Mouse (Mus musculus) limb, embryonic 12.5 days (tissue): ENCODE data around the gene Tuft1. TPM values are rescaled to one million over a fixed set of nuclear protein-coding genes. Genes with fewer than 3 reads are reported as not detected.
A peak's percentile ranks its signal among the peaks of the same experiment; 100 is the strongest.
"Not testable (repeated sequence)": the region's sequence is repeated elsewhere in the genome, so short reads cannot be mapped to it uniquely, and the experiment has no call there.

ENCODE experiments used
- ATAC-seq: fragments of 200-750 bp; cut with Nextera tagmentation; 2 replicates; pipeline ENCODE4 v1.8.0; 2017; ENCODE audit warnings: low read depth, moderate TSS enrichment; ENCODE audit not compliant: insufficient number of reproducible peaks, insufficient read depth, low FRiP score, low TSS enrichment
- H3K27ac ChIP-seq: fragments of 300-500 bp; sonication (generic); 2 replicates; pipeline ENCODE4 v1.5.1; 2016; ENCODE audit warnings: mild to moderate bottlenecking, moderate library complexity
- H3K27me3 ChIP-seq: fragments of 300-500 bp; sonication (generic); 2 replicates; pipeline ENCODE4 v1.6.1; 2016; ENCODE audit warnings: mild to moderate bottlenecking, moderate library complexity
- H3K36me3 ChIP-seq: fragments of 300-500 bp; sonication (generic); 2 replicates; pipeline ENCODE4 v1.6.1; 2016; ENCODE audit warnings: mild to moderate bottlenecking, moderate library complexity
- H3K4me1 ChIP-seq: fragments of 300-500 bp; sonication (generic); replicated peaks from 2 replicates; pipeline ENCODE4 v1.6.1; 2016
- H3K4me2 ChIP-seq: fragments of 300-500 bp; sonication (generic); 2 replicates; pipeline ENCODE4 v1.6.1; 2016; ENCODE audit warnings: mild to moderate bottlenecking, moderate library complexity
- H3K4me3 ChIP-seq: fragments of 300-500 bp; sonication (generic); replicated peaks from 2 replicates; pipeline ENCODE4 v1.5.1; 2016; ENCODE audit warnings: mild to moderate bottlenecking
- H3K9ac ChIP-seq: fragments of 300-500 bp; sonication (generic); replicated peaks from 2 replicates; pipeline ENCODE4 v1.6.1; 2016; ENCODE audit warnings: mild to moderate bottlenecking, moderate library complexity
- H3K9me3 ChIP-seq: fragments of 300-500 bp; sonication (generic); 2 replicates; pipeline ENCODE4 v1.6.1; 2016; ENCODE audit warnings: mild to moderate bottlenecking, moderate library complexity
- WGBS: fragments of 180-500 bp; shearing (Covaris S2); methylation state at CpG from one replicate; pipeline ENCODE4 v1.1.7; 2016; 5-methylcytosine and 5-hydroxymethylcytosine counted together
- polyA plus RNA-seq: library from polyadenylated mRNA; unstranded; fragments of >200 nt; fragmentation: Nextera tagmentation; extraction: Ambion mirVana; gene quantifications from 2 replicates; pipeline ENCODE4 v1.2.1, GENCODE M21; 2016

The Tuft1 gene
- polyA plus RNA-seq, 1 experiment from 2014 or later = 4.3 TPM

- peak overlapping the region; percentile 41 for H3K4me3 ChIP-seq
- H3K9ac ChIP-seq, H3K27ac ChIP-seq, H3K36me3 ChIP-seq, H3K4me1 ChIP-seq, H3K9me3 ChIP-seq: not testable (repeated sequence)
- ATAC-seq = peak; percentile 48
- H3K4me2 ChIP-seq = peak overlapping the region; percentile 67
- WGBS = 2% methylated on average over 27 of the region's 47 CpGs
- peaks cover 13% of the 10 kb centered on the region for H3K27me3 ChIP-seq
Observed at GRCm38 (mm10) chr3:94657852-94658739, 576 bp downstream of the Tuft1 start.

GRCm38 (mm10) chr3:94653967-94654366, 4.7 kb downstream of the Tuft1 start:
- H3K9me3 ChIP-seq, H3K27ac ChIP-seq, H3K4me3 ChIP-seq, ATAC-seq, H3K4me2 ChIP-seq, H3K36me3 ChIP-seq, H3K27me3 ChIP-seq, H3K9ac ChIP-seq: not testable (repeated sequence)
- WGBS = 80% methylated on average over 1 of the region's 1 CpGs
- H3K4me1 ChIP-seq = peaks cover 21% of the 10 kb centered on the region

- H3K9me3 ChIP-seq = no peaks in the 10 kb centered on the region
- no peak for ATAC-seq
- no peaks in the 10 kb centered on the region; the same call in 1 of the 2 replicates for H3K27me3 ChIP-seq
- no peak overlapping the region for H3K4me3 ChIP-seq
- H3K4me1 ChIP-seq = peaks cover 20% of the 10 kb centered on the region
- no peaks in the 10 kb centered on the region for H3K36me3 ChIP-seq
- H3K4me2 ChIP-seq = no peak overlapping the region
- H3K27ac ChIP-seq = no peak overlapping the region
- H3K9ac ChIP-seq = no peak overlapping the region
- WGBS = 51% methylated on average over 7 of the region's 7 CpGs
Observed at GRCm38 (mm10) chr3:94650409-94650808, 8.3 kb downstream of the Tuft1 start.

GRCm38 (mm10) chr3:94648755-94649590, 9.7 kb downstream of the Tuft1 start:
- H3K36me3 ChIP-seq = no peaks in the 10 kb centered on the region
- H3K4me3 ChIP-seq = no peak overlapping the region
- peak overlapping the region; percentile 82 for H3K27ac ChIP-seq
- no peaks in the 10 kb centered on the region; the same call in 1 of the 2 replicates for H3K27me3 ChIP-seq
- 29% methylated on average over 6 of the region's 6 CpGs for WGBS
- no peaks in the 10 kb centered on the region for H3K9me3 ChIP-seq
- H3K9ac ChIP-seq = no peak overlapping the region; the same call in 1 of the 2 replicates
- H3K4me1 ChIP-seq = peaks cover 20% of the 10 kb centered on the region
- H3K4me2 ChIP-seq = 0 out of 2 replicates have a peak overlapping the region, but pooled peaks have one; percentile 26
- ATAC-seq = peak; percentile 76

- H3K27ac ChIP-seq, H3K4me2 ChIP-seq, H3K4me3 ChIP-seq, ATAC-seq, H3K9me3 ChIP-seq, H3K9ac ChIP-seq, H3K27me3 ChIP-seq, H3K36me3 ChIP-seq, H3K4me1 ChIP-seq: not testable (repeated sequence)
- WGBS = 85% methylated on average over 2 of the region's 2 CpGs
Observed at GRCm38 (mm10) chr3:94642495-94643162, 16.0 kb downstream of the Tuft1 start, which contains the start of gene Gm10972. Gene Gm10972, plus strand, starts transcription at chr3:94643112.

- H3K4me3 ChIP-seq = no peak overlapping the region
- H3K27me3 ChIP-seq = no peaks in the 10 kb centered on the region
- ATAC-seq = no peak
- H3K9ac ChIP-seq = no peak overlapping the region
- H3K36me3 ChIP-seq = no peaks in the 10 kb centered on the region
- no peaks in the 10 kb centered on the region for H3K9me3 ChIP-seq
- H3K4me1 ChIP-seq = no peaks in the 10 kb centered on the region
- no peak overlapping the region for H3K4me2 ChIP-seq
- 74% methylated on average over 3 of the region's 3 CpGs for WGBS
- no peak overlapping the region for H3K27ac ChIP-seq
Observed at GRCm38 (mm10) chr3:94629876-94630275, 28.8 kb downstream of the Tuft1 start.

GRCm38 (mm10) chr3:94628712-94629111, 30.0 kb downstream of the Tuft1 start:
- Histone ChIP-seq H3K27ac (no peak overlapping the region), H3K9me3 (no peaks in the 10 kb centered on the region), H3K4me1 (no peaks in the 10 kb centered on the region), H3K4me2 (no peak overlapping the region), H3K36me3 (no peaks in the 10 kb centered on the region), H3K9ac (no peak overlapping the region), H3K4me3 (no peak overlapping the region), H3K27me3 (no peaks in the 10 kb centered on the region)
- 89% methylated on average over 5 of the region's 5 CpGs for WGBS
- no peak for ATAC-seq

- Histone ChIP-seq H3K27ac (no peak overlapping the region), H3K9ac (no peak overlapping the region), H3K36me3 (no peaks in the 10 kb centered on the region), H3K4me3 (no peak overlapping the region), H3K27me3 (no peaks in the 10 kb centered on the region), H3K4me1 (no peaks in the 10 kb centered on the region), H3K4me2 (no peak overlapping the region), H3K9me3 (no peaks in the 10 kb centered on the region)
- 93% methylated on average over 4 of the region's 4 CpGs for WGBS
- no peak for ATAC-seq
Observed at GRCm38 (mm10) chr3:94624281-94624680, 34.4 kb downstream of the Tuft1 start.

- no peak overlapping the region for H3K4me3 ChIP-seq
- H3K4me2 ChIP-seq = no peak overlapping the region
- H3K9ac ChIP-seq = no peak overlapping the region
- H3K27me3 ChIP-seq = no peaks in the 10 kb centered on the region
- H3K4me1 ChIP-seq = no peaks in the 10 kb centered on the region
- WGBS = 93% methylated on average over 10 of the region's 10 CpGs
- no peaks in the 10 kb centered on the region for H3K36me3 ChIP-seq
- no peak for ATAC-seq
- no peaks in the 10 kb centered on the region for H3K9me3 ChIP-seq
- no peak overlapping the region for H3K27ac ChIP-seq
Observed at GRCm38 (mm10) chr3:94622550-94622949, 36.1 kb downstream of the Tuft1 start.

GRCm38 (mm10) chr3:94621740-94622507, 36.7 kb downstream of the Tuft1 start:
- Histone ChIP-seq H3K36me3 (no peaks in the 10 kb centered on the region), H3K4me2 (no peak overlapping the region), H3K9me3 (no peaks in the 10 kb centered on the region), H3K27ac (no peak overlapping the region), H3K27me3 (no peaks in the 10 kb centered on the region), H3K4me1 (no peaks in the 10 kb centered on the region), H3K9ac (no peak overlapping the region), H3K4me3 (no peak overlapping the region)
- 87% methylated on average over 11 of the region's 11 CpGs for WGBS
- ATAC-seq = no peak
